Mouse (Mus musculus): ENCODE results near the gene Ubap2.
A peak's percentile ranks its signal among the peaks of the same experiment; 100 is the strongest.

Gene Ubap2

DNA sequence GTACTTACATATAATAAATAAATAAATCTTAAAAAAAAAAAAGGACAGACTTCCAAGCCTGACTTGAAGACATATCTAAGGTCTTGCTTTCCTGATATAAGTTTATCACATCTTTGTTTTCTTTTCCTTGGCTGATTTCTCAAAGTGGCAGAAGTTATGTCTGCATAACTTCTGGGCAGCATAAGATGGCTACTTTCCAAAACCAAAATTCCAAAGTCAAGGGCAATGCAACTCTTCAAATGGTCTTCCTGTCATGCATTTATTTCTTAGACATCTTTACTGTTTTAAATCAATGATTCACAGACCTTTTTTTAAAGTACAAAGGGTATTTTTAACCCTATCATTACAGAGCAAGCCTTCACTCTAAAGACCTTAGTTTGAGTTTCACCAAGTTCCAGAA, 14.3 kb downstream of the Ubap2 start:
- DNase-seq (ENCODE audit: low read depth), result no peak

DNA sequence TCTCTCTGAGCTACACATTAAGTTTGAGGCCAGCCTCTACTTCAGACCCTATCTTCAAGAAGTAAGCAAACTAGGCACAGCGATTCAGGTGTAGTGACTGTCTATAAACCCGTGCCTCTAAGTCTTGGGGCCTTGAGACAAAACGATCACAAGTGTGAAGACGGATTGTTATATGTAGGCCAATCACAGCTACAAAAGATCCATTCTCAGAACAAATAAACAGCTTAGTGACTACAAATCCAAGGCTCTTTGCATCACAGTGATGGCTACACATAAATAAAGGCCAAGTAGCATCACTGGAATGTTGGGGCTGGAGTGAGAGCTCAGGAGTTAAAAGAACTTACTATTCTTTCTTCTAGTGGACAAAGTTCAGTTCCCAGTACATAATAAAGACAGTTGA, 15.9 kb downstream of the Ubap2 start:
- no peak for DNase-seq (ENCODE audit: low read depth)

DNA sequence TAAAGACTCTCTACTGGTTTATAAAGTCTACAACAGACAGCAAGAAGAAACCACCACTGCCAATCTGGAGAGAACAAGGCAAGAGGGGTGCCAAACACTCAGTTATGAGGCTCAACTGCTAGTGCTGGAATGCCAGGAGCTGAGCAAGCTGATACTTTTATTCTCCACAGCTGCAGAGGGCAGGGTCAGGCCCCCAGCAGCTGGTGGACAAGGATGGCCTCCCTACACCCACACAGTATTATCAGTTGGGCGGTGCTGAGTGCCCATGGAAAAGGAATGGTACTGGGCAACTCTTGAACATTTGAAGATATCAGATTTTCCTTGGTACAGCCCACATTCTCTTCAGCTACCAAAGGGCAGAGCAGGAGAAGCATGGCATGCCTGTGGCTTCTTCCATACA, 17.2 kb downstream of the Ubap2 start:
- no peak for DNase-seq (ENCODE audit: low read depth)

- DNase-seq (ENCODE audit: low read depth), result no peak
These were observed 19.3 kb downstream of the Ubap2 start for GRCm38 (mm10) chr4:41255564-41256210.

- no peak for DNase-seq (ENCODE audit: low read depth)
These were observed 21.2 kb downstream of the Ubap2 start for GRCm38 (mm10) chr4:41253756-41254155.

DNA sequence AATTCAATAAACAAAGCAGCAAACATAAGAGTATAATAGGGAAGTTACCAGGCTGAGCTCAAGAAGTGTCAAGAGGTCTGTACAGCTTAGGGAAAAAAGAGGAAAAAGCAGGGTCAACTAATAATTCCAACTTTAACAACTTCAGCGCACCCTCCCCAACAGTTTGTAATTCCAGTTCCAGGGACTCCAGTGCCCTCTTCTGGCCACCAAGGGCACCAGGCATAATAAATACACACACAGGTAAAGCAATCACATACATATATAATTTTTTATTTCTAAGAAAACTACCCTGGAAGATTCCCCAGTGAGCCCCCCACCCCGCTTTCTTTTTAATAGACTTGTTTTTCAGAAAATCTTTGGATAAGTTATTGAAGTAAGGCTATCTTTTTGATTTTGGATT, 29.5 kb downstream of the Ubap2 start:
- no peak for DNase-seq (ENCODE audit: low read depth)

GRCm38 (mm10) chr4:41240916-41241315, 34.0 kb downstream of the Ubap2 start:
- peak; percentile 29 for DNase-seq (ENCODE audit: low read depth)

DNA sequence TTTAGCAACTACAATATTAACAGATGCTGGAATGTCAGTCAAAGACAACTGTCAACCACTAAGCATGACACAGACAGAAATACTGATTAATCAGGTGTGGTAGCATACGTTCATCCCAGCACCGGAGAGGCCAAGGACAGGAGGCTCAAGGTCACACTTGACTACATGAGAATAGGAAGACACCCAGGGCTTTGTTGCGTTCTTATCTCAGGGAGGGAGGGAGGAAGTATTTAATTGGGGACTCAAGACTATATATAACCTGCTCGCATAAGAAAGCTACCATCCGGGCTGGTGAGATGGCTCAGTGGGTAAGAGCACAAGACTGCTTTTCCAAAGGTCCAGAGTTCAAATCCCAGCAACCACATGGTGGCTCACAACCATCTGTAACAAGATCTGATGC, 39.3 kb downstream of the Ubap2 start:
- DNase-seq (ENCODE audit: low read depth), result no peak

GRCm38 (mm10) chr4:41226351-41226750, 48.6 kb downstream of the Ubap2 start:
- DNase-seq (ENCODE audit: low read depth), result peak; percentile 67

DNA sequence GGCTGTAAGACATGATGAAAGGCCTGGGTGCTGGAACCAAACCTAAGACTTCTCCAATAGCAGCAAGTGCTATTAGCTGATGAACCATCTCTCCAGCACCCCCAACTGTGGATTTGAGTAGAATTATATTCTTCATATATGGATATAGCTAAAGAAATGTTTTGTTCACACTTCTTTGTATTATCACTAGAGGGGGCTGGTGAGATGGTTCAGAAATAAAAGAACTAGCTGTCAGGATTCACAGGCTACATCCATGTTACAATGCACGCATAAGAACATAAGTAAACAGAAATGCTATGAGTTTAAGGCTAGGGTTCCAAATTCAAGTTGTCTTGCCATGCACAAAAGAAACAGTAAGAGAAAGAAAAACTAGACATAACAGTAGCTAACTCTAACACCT, 49.5 kb downstream of the Ubap2 start:
- peak; percentile 46 for DNase-seq (ENCODE audit: low read depth)

DNA sequence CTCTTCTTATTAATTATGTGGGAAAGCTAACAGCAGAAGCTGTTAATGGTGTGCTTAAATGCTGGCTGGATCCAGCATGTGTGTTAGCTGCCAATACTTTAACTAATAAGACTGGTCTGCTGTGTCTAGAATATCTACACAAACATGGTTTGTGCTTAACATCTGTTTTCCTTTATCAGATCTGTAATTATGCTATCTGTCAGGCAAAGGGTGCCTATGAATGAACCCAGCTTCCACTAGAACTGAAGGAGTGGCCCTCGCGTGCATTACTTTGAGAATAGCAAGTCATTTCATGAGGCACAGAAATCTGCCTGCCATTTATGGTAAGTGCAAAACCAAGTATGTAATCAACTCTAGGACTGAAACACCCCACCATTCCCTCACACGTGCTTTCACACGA, 66.9 kb downstream of the Ubap2 start:
- no peak for DNase-seq (ENCODE audit: low read depth)

DNA sequence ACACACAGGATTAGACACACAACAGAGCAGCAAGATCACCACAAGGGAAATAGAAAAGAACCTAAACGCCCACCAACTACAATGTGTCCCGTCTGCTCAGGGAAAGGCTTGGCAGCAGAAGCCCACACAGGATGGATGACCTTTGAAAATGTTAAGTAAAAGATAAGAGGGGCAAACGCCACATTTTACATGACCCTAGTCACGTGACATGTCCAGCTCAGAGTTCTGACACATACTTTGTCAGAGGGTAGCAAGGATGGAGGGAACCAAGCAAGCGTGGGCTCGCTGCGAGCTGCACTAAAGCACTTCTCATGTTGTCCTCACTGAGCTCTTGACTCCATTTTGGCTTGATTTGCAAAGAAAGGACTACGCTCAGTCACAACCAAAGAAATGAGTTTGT, 69.2 kb downstream of the Ubap2 start:
- no peak for DNase-seq (ENCODE audit: low read depth)

DNA sequence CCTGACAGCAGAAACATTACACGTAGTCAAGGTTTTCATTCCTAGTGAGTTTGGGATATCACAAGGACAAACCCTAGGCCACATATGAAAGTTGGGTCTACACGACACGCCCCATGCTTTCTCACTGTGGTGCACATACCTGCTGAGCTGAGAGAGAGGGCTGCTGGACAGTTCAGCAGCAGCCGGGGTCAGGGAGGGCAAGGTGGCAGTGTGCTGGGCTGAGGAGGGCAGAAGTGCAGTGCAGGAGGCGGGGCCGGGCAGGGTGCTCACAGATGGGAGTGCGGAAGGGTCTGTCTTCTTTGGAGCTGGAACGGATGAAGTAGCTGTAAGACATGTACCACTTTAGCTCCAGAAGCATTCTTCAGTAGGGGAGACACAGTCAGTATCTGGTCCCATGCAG, 72.8 kb downstream of the Ubap2 start:
- DNase-seq (ENCODE audit: low read depth), result no peak

DNA sequence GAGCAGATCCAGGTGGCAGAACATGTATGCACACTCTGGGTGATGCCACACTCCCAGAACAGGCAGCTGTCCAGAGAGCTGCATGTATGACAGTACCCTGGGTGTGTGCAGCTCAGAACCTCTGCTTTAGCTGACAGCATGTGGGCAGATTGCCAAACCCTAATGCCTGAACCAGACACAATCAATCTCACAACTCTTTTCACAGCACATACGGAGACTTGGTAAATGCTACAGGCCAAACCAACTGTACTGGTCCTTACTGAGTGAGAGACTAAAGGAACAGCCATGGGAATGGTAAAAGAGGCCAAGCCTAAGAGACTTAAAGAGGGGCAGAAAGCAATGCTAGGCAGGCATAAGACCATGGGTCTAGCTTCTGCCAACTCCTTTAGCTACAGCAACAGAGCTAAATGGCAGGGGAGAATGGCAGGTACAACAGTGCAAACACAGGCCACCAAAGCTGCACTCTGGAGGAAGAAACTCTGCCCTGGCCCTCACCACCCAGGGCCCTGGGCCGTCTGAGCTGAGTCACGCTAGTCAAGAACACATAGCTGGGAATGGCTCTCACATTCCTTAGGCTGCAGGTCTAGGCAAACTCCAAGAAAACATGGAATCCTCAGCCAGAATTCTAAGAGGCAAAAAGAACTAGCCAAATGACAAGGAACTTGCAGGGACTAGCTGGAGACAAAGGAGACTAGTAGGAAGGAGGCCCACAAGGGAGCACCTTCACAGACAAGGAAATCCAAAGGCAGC, 77.9 kb downstream of the Ubap2 start:
- no peak for DNase-seq (ENCODE audit: low read depth)

DNA sequence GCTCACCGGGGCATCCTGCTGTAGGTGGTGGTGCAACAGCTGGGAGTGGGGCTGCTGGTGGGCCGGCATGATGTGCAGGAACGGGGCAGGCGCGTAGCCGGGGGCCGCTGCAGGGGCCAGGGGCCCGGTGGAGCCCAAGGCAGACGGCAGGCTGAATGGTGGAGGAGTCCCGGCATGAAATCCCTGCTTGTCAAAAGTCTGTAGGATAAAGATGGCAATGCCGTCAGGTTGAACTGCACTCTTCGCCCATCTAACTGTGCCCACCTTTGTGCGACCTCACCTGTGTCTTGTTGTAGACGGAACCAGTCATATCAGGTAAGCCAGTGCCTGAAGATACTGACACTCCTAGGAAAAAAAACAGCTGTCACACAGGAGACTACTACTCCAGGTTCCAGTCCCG, 79.6 kb downstream of the Ubap2 start:
- DNase-seq (ENCODE audit: low read depth), result no peak

GRCm38 (mm10) chr4:41192544-41193512, 82.1 kb downstream of the Ubap2 start:
- DNase-seq (ENCODE audit: low read depth), result no peak

DNA sequence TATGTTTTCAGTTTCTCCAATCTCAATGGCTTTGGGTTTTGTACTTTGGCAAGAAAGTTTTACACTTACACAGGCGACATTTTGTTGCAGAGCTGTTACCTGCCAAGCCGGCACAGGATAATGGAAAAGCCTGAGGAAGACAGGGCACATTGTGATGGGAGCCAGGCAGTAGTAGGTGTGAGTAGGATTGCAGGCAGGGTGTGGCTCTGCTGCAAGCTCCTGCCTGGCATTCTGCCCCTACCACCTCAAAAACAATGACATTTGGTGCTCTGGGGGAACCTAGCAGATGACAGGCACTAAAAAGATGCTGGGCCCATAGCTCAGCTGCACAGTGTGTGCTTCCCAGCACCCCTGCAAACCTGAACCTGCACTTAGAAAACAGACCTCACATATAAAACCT, 85.1 kb downstream of the Ubap2 start:
- DNase-seq (ENCODE audit: low read depth), result no peak

GRCm38 (mm10) chr4:41179825-41180725, 94.9 kb downstream of the Ubap2 start:
- DNase-seq (ENCODE audit: low read depth), result peak; percentile 25

GRCm38 (mm10) chr4:41174631-41175030, 100.3 kb downstream of the Ubap2 start:
- DNase-seq (ENCODE audit: low read depth), result no peak

DNA sequence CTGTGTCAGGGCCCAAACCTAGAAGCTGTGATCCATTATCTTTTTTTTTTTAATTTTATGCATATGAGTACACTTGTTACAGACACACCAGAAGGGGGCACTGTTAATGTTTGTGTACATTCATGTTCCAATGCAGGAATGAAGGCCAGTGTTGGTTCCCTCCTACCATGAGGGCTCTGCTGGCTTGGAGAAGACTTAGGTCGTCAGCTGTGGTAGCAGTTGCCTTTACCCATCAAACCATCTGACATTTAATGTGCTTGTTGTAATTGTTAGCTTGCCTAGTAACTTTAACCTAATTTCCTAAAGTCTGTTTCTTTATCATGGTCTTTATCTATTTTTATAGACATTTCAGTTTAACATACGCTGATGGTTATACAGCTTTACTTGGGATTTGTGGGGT, 104.0 kb downstream of the Ubap2 start:
- DNase-seq (ENCODE audit: low read depth), result no peak

DNA sequence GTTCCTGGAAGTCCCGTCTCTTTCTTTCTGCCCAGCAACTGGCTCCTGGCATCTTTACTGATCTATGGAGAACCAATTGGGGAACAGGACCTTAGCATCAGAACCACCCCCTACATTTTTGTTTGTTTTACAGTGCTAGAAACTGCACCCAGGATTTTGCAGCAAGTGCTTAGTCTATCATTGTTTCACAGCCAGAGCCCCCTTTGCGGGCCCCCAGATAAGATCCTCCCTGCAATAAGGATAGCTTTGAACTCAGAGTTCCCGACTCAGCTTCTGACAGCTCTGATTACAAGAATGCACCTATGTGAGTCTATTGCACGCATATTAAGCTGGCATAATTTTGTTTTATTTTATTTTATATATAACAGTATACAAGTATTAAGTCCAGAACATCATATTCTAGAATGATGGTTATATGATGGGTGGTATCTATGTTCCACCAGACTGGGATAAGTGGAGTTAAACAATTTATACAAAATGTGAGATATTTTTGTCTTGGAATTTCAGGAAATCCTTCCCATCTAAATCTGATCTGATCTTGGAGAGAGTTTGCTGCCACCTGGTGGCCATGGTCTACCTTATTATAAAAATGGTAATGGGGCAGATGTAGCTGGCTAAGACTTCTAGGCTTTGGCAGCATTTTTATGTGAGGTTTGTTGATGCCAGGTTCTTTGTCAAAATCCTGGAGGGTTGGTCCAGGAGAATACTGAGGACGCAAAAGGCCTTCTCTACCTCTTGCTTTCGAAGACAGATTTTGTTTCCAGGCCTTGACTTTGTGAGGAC, 109.1 kb downstream of the Ubap2 start:
- DNase-seq (ENCODE audit: low read depth), result peak; percentile 77

Measured in naive thymus-derived CD4-positive, alpha-beta T cell, adult 2 months (primary cell).